Mouse (Mus musculus) limb, embryonic 15.5 days (tissue): ENCODE data around the gene Cst9. TPM values are rescaled to one million over a fixed set of nuclear protein-coding genes. Genes with fewer than 3 reads are reported as not detected.

Experiments
- ATAC-seq: fragments of 200-750 bp; cut with Nextera tagmentation; 2 replicates; pipeline ENCODE4 v1.8.0; 2017; ENCODE audit warnings: low read depth, moderate TSS enrichment; ENCODE audit not compliant: insufficient number of reproducible peaks, low FRiP score, low TSS enrichment
- H3K27ac ChIP-seq: fragments of 300-500 bp; sonication (generic); 2 replicates; pipeline ENCODE4 v1.5.1; 2015; ENCODE audit warnings: moderate library complexity, mild to moderate bottlenecking, inconsistent platforms
- H3K27me3 ChIP-seq: fragments of 300-500 bp; sonication (generic); 2 replicates; pipeline ENCODE4 v1.6.1; 2015; ENCODE audit warnings: inconsistent platforms
- H3K36me3 ChIP-seq: fragments of 300-500 bp; sonication (generic); 2 replicates; pipeline ENCODE4 v1.6.1; 2015; ENCODE audit warnings: inconsistent platforms
- H3K4me1 ChIP-seq: fragments of 300-500 bp; sonication (generic); 2 replicates; pipeline ENCODE4 v1.6.1; 2015; ENCODE audit warnings: inconsistent platforms
- H3K4me2 ChIP-seq: fragments of 300-500 bp; sonication (generic); 2 replicates; pipeline ENCODE4 v1.6.1; 2015; ENCODE audit warnings: mild to moderate bottlenecking, inconsistent platforms
- H3K4me3 ChIP-seq: fragments of 300-500 bp; sonication (generic); 2 replicates; pipeline ENCODE4 v1.5.1; 2015; ENCODE audit warnings: mild to moderate bottlenecking, inconsistent platforms
- H3K9ac ChIP-seq: fragments of 300-500 bp; sonication (generic); 2 replicates; pipeline ENCODE4 v1.6.1; 2015; ENCODE audit warnings: inconsistent platforms
- H3K9me3 ChIP-seq: fragments of 300-500 bp; sonication (generic); 2 replicates; pipeline ENCODE4 v1.6.1; 2016; ENCODE audit warnings: inconsistent platforms
- WGBS: fragments of 180-500 bp; shearing (Covaris S2); methylation state at CpG from one replicate; pipeline ENCODE4 v1.1.7; 2015; 5-methylcytosine and 5-hydroxymethylcytosine counted together
- polyA plus RNA-seq: library from polyadenylated mRNA; unstranded; fragments of >200 nt; fragmentation: Nextera tagmentation; extraction: Ambion mirVana; gene quantifications from 2 replicates; pipeline ENCODE4 v1.2.1, GENCODE M21; 2015

The Cst9 gene
- polyA plus RNA-seq, 1 experiment from 2014 or later = not detected

DNA sequence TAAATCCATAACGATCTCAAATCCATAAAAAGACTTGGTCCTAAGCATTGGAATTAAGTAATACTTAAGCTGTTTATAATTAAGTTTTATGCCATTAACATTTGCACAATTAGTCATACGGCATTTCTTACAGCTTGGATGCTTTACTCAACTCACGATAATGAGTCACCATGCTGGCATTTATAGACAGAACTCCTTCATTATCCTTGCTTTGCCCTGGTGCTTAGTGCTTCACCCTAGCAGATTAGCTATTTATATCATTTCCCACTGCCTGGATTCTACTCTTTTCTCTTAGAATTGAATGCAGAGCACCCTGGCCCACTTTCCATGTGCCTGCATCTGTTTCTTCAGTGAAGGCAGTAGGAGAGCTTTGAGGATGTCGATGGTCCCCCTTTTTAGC, 22.6 kb downstream of the Cst9 start:
- H3K4me1 ChIP-seq = no peaks in the 10 kb centered on the region
- H3K9me3 ChIP-seq = no peaks in the 10 kb centered on the region
- H3K4me2 ChIP-seq = no peak overlapping the region
- no peaks in the 10 kb centered on the region for H3K36me3 ChIP-seq
- no peak overlapping the region for H3K9ac ChIP-seq
- WGBS = 54% methylated on average over 4 of the region's 4 CpGs
- H3K27ac ChIP-seq = no peak overlapping the region
- no peak overlapping the region for H3K4me3 ChIP-seq
- H3K27me3 ChIP-seq = no peaks in the 10 kb centered on the region
- no peak for ATAC-seq

GRCm38 (mm10) chr2:148860993-148861392, 26.0 kb downstream of the Cst9 start:
- no peaks in the 10 kb centered on the region for H3K4me1 ChIP-seq
- 60% methylated on average over 4 of the region's 4 CpGs for WGBS
- no peak overlapping the region for H3K4me3 ChIP-seq
- H3K4me2 ChIP-seq = no peak overlapping the region
- no peak overlapping the region for H3K27ac ChIP-seq
- no peak overlapping the region for H3K9ac ChIP-seq
- no peaks in the 10 kb centered on the region for H3K36me3 ChIP-seq
- H3K9me3 ChIP-seq = no peaks in the 10 kb centered on the region
- no peak for ATAC-seq
- H3K27me3 ChIP-seq = no peaks in the 10 kb centered on the region

GRCm38 (mm10) chr2:148861693-148862092, 26.7 kb downstream of the Cst9 start:
- ATAC-seq = no peak
- Histone ChIP-seq H3K4me1 (no peaks in the 10 kb centered on the region), H3K27ac (no peak overlapping the region), H3K4me2 (no peak overlapping the region), H3K27me3 (no peaks in the 10 kb centered on the region), H3K9ac (no peak overlapping the region), H3K4me3 (no peak overlapping the region), H3K9me3 (no peaks in the 10 kb centered on the region), H3K36me3 (no peaks in the 10 kb centered on the region)

- H3K27ac ChIP-seq = 0 out of 2 replicates have a peak within 1 kb of the TSS, but pooled peaks have one; percentile 17
- no peak within 1 kb of the TSS for H3K4me3 ChIP-seq
- 43% methylated on average over 2 of the region's 2 CpGs for WGBS
- H3K27me3 ChIP-seq = no peaks in the 10 kb centered on the region
- no peak within 1 kb of the TSS for H3K9ac ChIP-seq
- H3K9me3 ChIP-seq = no peaks in the 10 kb centered on the region
- no peak for ATAC-seq
- H3K4me2 ChIP-seq = no peak within 1 kb of the TSS
- no peaks in the 10 kb centered on the region for H3K4me1 ChIP-seq
- H3K36me3 ChIP-seq = no peaks in the 10 kb centered on the region
These were observed 30.0 kb downstream of the Cst9 start, which contains the start of gene 9230104L09Rik for GRCm38 (mm10) chr2:148864966-148865365. Gene 9230104L09Rik, minus strand, starts transcription at chr2:148865038.

GRCm38 (mm10) chr2:148868959-148869358, 34.0 kb downstream of the Cst9 start:
- no peak overlapping the region for H3K4me2 ChIP-seq
- H3K27me3 ChIP-seq = no peaks in the 10 kb centered on the region
- 66% methylated on average over 1 of the region's 1 CpGs for WGBS
- no peaks in the 10 kb centered on the region for H3K9me3 ChIP-seq
- no peak overlapping the region for H3K4me3 ChIP-seq
- H3K36me3 ChIP-seq = peaks cover 20% of the 10 kb centered on the region
- H3K9ac ChIP-seq = no peak overlapping the region
- peaks cover 17% of the 10 kb centered on the region for H3K4me1 ChIP-seq
- H3K27ac ChIP-seq = no peak overlapping the region
- ATAC-seq = no peak

- no peak for ATAC-seq
- 90% methylated on average over 3 of the region's 3 CpGs for WGBS
- no peaks in the 10 kb centered on the region for H3K27me3 ChIP-seq
These were observed 35.6 kb downstream of the Cst9 start for GRCm38 (mm10) chr2:148870526-148870925.

DNA sequence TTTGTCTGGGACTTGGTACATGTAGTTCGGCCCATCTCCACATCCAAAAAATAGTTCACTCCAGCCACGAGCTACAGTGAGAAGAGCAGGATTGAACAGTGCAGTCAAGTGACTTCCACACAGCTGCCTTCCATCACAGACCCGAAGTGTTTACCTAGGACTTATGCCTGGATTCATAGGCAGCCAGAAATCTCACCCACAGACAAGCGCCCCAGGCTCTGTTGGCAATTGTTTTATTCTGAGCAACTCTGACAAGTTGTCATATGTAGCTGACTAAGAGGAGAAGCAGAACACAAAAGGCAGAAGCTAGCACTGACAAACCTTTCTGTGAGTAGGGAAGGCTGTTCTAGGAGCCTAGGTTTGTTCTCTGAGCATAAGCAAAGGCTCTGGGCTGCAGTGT, 37.9 kb downstream of the Cst9 start:
- peak overlapping the region; percentile 68; the same call in 1 of the 2 replicates for H3K4me2 ChIP-seq
- no peaks in the 10 kb centered on the region for H3K27me3 ChIP-seq
- no peaks in the 10 kb centered on the region for H3K9me3 ChIP-seq
- peak overlapping the region; percentile 86 for H3K4me3 ChIP-seq
- peaks cover 41% of the 10 kb centered on the region for H3K4me1 ChIP-seq
- peaks cover 20% of the 10 kb centered on the region for H3K36me3 ChIP-seq
- no peak overlapping the region for H3K9ac ChIP-seq
- no peak overlapping the region for H3K27ac ChIP-seq
- WGBS = 68% methylated on average over 4 of the region's 4 CpGs
- no peak for ATAC-seq

More at GRCm38 (mm10) chr2:148870526-148870925, 35.6 kb downstream of the Cst9 start:
- H3K4me2 ChIP-seq = no peak overlapping the region
- H3K4me3 ChIP-seq = no peak overlapping the region
- peaks cover 20% of the 10 kb centered on the region for H3K36me3 ChIP-seq
- no peak overlapping the region for H3K27ac ChIP-seq
- H3K9me3 ChIP-seq = no peaks in the 10 kb centered on the region
- no peak overlapping the region for H3K9ac ChIP-seq
- peaks cover 26% of the 10 kb centered on the region for H3K4me1 ChIP-seq

DNA sequence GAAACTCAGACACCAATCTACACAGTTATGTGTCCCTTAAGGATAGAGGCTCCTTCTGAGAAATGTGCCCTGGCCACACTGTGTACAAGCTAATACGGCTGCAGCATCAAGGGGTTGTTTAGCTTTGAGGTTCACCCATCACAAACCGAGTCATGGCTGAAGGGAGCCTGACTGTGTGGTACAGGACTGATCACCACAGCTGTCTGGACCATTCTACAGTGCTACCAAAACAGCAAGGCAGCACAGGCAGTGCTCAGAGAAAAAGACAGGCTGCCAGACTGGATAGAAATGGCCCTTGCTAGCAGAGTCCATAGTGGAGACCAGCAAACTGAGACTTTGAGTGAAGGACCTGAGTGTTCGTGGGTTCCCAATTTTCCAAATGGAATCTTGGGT, 39.3 kb downstream of the Cst9 start:
- WGBS = 35% methylated on average over 3 of the region's 3 CpGs
- H3K4me2 ChIP-seq = peak overlapping the region; percentile 68
- H3K4me3 ChIP-seq = peak overlapping the region; percentile 86
- H3K27ac ChIP-seq = no peak overlapping the region
- H3K9me3 ChIP-seq = no peaks in the 10 kb centered on the region
- no peaks in the 10 kb centered on the region for H3K27me3 ChIP-seq
- H3K9ac ChIP-seq = peak overlapping the region; percentile 85; the same call in 1 of the 2 replicates
- H3K36me3 ChIP-seq = peaks cover 20% of the 10 kb centered on the region
- H3K4me1 ChIP-seq = peaks cover 41% of the 10 kb centered on the region
- no peak for ATAC-seq

DNA sequence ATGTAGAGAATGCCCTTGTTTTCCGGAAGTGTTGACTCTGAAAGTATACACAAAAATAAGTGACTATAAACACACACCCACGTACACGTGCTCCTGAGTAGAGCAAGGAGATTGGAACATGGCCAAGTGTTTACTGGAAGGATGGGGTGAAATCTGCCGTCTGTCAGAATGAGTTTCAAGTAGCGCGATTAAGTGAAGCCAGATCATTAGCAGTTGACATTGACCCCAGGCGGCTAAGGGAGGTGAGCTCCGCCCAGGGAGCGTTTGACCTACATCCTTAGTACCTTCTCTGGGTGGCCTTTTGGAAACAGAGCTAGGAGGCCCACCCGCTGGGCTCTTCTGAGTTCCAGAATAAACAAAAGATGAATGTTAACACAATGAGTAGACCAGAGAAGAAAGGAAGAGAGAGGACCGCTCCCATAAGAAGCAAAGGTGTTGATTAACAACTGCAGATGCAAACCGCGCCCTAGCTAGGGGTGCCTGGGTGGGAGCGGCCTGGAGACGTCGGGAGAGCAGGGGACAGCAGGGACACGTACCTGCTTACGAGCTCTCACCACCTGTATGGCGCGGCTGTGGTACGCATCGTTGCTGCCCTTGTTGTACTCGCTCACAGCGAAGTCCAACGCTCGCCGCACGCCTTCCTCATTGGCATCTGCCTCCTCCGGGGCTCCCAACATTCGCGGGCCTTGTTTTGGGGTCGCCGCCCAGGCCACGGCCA, 39.8 kb downstream of the Cst9 start:
- Histone ChIP-seq H3K27ac (peak overlapping the region; percentile 96), H3K4me1 (peaks cover 41% of the 10 kb centered on the region), H3K27me3 (no peaks in the 10 kb centered on the region), H3K4me2 (peak overlapping the region; percentile 68), H3K4me3 (peak overlapping the region; percentile 86), H3K9ac (peak overlapping the region; percentile 85), H3K9me3 (no peaks in the 10 kb centered on the region), H3K36me3 (peaks cover 20% of the 10 kb centered on the region)
- ATAC-seq = peak; percentile 32; the same call in 1 of the 2 replicates
- under 1% methylated on average over 34 of the region's 34 CpGs for WGBS

GRCm38 (mm10) chr2:148875335-148875811, 40.4 kb downstream of the Cst9 start, which contains the start of gene Cst3:
Gene Cst3, minus strand, starts transcription at chr2:148875692.
- H3K4me1 ChIP-seq = peaks cover 41% of the 10 kb centered on the region
- H3K9ac ChIP-seq = peak within 1 kb of the TSS; percentile 85
- H3K27ac ChIP-seq = peak within 1 kb of the TSS; percentile 96
- peak; percentile 88 for ATAC-seq
- H3K9me3 ChIP-seq = no peaks in the 10 kb centered on the region
- peak within 1 kb of the TSS; percentile 68 for H3K4me2 ChIP-seq
- 1% methylated on average over 19 of the region's 19 CpGs for WGBS
- H3K4me3 ChIP-seq = peak within 1 kb of the TSS; percentile 86
- peaks cover 19% of the 10 kb centered on the region for H3K36me3 ChIP-seq
- no peaks in the 10 kb centered on the region for H3K27me3 ChIP-seq

DNA sequence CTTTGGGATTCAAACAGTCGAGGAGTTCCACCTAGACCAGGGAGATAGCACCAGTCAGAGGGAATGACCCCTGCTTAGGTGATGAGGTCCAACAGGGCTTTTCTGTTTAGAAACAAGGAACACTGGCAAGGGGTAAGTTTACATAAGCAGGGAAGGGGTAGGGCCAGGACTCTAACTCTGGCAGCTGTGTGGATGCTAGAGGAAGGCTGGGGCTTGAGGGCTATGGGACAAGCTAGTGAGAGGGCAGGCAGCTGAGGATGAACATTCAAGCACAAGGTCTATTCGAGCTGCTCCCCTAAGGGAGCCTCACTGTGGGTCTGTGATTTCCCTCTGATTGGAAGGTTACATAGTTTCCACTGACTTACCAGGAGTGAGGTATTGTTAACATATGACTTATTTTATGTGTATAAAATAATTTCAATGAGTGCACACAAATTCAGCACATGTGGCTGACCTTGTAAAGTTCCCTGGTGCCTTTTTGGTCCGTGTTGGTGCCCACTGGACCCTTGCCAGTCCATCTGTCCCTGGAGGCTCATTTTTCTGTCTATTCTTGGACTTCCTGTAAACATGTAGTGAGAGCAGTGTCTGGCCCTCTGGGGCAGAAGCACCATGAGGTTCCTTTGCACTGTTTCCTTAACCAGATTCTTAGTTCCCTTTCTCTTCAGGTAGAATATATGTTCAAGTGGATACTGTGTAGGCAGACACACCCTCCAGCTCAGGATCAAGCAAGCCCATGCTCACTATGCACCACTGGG, 42.2 kb downstream of the Cst9 start:
- H3K4me2 ChIP-seq = no peak overlapping the region
- H3K27ac ChIP-seq = peak overlapping the region; percentile 27; the same call in 1 of the 2 replicates
- no peak overlapping the region for H3K4me3 ChIP-seq
- peaks cover 41% of the 10 kb centered on the region for H3K4me1 ChIP-seq
- no peaks in the 10 kb centered on the region for H3K9me3 ChIP-seq
- H3K27me3 ChIP-seq = no peaks in the 10 kb centered on the region
- no peak for ATAC-seq
- H3K9ac ChIP-seq = no peak overlapping the region
- peaks cover 4% of the 10 kb centered on the region for H3K36me3 ChIP-seq
- WGBS = 34% methylated on average over 3 of the region's 3 CpGs

GRCm38 (mm10) chr2:148878641-148879130, 43.7 kb downstream of the Cst9 start:
- WGBS = 10% methylated on average over 2 of the region's 2 CpGs
- H3K4me1 ChIP-seq = peaks cover 27% of the 10 kb centered on the region

More at GRCm38 (mm10) chr2:148878641-148879130, 43.7 kb downstream of the Cst9 start:
- Histone ChIP-seq H3K4me2 (no peak overlapping the region), H3K4me3 (no peak overlapping the region), H3K9ac (no peak overlapping the region), H3K27me3 (no peaks in the 10 kb centered on the region), H3K27ac (no peak overlapping the region), H3K36me3 (no peaks in the 10 kb centered on the region), H3K9me3 (no peaks in the 10 kb centered on the region)
- ATAC-seq = no peak
